Mouse (Mus musculus): Measurements from ENCODE around the gene Npy4r. TPM values are rescaled to one million over a fixed set of nuclear protein-coding genes. Genes with fewer than 3 reads are reported as not detected.

The Npy4r gene
- polyA plus RNA-seq, 1 experiment, result 1.1 TPM

DNA sequence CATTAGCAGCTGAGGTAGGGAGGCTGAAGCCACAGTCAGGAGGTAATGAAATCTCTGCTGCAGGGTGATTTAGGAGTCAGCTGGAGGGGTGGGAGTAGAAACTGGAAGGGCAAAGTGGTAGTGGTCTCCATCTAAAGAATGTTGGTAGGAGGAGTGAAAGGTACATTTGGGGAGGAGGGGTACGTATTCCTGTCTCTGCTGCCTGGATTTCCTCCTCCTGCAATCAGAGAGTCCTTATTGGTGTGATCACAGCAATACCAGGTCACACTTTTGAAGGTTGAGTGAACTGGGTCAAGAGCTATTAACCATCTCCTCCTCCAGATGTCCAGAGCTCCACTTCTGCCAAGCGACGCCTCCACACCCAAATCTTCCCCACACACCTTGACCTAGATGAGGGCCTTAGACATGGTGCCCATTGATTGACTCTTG lies 31.4 kb downstream of the Npy4r start:
- 90% methylated on average over 3 of the region's 3 CpGs for WGBS
- no peak for DNase-seq (ENCODE audit: low read depth, low spot score)

- 67% methylated on average over 12 of the region's 12 CpGs for WGBS
Measured at GRCm38 (mm10) chr14:34120016-34120910, 32.0 kb downstream of the Npy4r start.

DNA sequence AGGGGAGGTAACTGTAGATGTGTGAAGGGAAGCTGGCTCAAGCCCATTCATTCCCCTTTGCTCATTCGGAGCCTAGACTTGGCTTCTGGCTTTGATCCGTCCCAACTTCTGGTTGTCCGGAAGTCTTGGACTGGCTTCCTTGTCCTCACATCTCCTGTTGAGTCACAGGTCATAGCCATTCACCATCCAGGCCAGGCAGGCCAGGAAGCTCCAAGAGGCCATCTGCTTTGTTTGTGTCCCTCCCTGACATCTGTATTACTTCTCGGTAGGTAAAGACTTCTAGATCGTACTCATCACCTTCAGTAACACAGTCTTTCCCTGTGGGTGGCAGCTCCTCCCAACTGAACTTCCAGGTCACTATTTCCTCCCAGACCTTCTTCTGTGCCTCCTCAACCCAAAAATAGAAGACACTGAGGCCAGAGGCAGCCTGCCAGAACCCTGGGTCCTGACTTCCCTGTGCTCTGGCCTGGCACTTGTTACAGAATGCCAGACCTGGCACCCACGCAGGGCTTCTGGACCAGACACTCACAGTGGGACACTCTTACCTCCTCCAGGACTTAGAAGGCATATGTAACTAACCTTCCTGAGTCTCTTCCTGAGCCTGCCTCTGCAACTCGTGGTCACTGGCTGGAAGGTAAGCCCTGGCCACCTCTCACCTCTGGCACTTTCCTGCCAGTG lies 33.1 kb downstream of the Npy4r start:
- WGBS, result 64% methylated on average over 7 of the region's 7 CpGs
- no peak for DNase-seq (ENCODE audit: low read depth, low spot score)

More at GRCm38 (mm10) chr14:34120016-34120910, 32.0 kb downstream of the Npy4r start:
- no peak for DNase-seq (ENCODE audit: low read depth, low spot score)

GRCm38 (mm10) chr14:34114311-34114710 lies 38.0 kb downstream of the Npy4r start:
- no peak for DNase-seq (ENCODE audit: low read depth, low spot score)
- WGBS, result 73% methylated on average over 4 of the region's 4 CpGs

DNA sequence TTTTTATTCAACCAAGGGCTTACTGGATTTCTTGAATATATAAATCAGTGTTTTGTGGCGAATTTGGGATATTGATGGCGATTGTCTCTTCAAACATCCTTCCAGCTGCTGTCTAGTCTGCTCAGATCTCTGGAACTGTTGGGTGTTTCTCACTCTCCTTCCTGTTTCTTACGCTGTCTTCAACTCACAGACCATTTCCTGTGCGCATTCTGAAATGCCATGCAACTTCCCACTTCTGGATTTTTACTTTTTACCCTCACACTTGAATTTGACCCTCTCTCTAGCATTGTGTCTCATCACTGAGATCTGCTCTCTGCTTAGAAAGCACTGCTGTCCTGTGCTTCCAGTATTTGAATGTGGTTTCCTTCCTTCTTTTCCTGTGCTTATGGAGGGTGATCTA lies 44.7 kb downstream of the Npy4r start:
- WGBS, result 61% methylated on average over 4 of the region's 4 CpGs
- DNase-seq (ENCODE audit: low read depth, low spot score), result no peak

- 56% methylated on average over 12 of the region's 12 CpGs for WGBS
- DNase-seq (ENCODE audit: low read depth, low spot score), result no peak
Measured at GRCm38 (mm10) chr14:34106389-34107062, 45.8 kb downstream of the Npy4r start.

DNA sequence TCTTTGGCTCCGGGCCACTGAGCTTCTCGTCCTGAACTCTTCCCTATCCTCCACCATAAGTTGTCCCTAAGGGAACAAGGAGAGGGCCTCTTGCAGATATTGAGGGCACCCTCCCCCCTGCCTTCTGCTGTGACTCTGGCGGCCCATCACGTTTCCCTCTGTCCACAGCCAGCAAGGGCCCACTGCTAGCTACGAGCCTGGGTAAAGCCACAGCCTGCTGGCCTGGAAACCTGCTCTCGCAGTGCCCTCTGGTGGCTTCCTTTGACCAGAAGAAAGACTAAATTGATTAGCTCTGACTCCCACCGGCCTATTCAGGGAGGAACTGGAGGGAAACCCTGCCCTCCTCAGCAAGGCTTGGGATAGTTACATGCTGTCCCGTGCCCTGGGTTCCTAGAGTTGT lies 47.4 kb downstream of the Npy4r start:
- DNase-seq (ENCODE audit: low read depth, low spot score), result peak; percentile 35

GRCm38 (mm10) chr14:34103855-34104254 lies 48.4 kb downstream of the Npy4r start:
- WGBS, result 78% methylated on average over 3 of the region's 3 CpGs
- DNase-seq (ENCODE audit: low read depth, low spot score), result no peak

More for the DNA sequence above, 47.4 kb downstream of the Npy4r start:
- WGBS, result 13% methylated on average over 8 of the region's 8 CpGs

DNA sequence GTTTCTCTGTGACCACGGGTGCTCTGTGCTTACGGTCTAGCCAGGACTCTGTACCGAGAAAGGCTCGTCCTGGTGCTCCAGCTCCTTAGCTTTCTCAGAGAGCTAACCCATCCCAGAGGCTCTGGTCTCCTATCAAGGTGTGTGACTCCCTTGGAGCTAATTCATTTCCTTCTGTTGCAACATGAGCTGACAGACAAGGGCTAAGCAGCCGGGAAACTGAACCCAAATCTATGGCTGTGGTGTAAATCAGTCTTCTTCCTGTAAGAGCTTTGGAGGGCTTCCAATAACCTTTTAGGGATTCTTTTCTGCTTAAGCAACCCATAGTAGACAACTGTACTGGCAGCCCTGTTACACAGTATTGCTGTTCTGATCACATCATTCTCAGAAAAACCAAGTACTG lies 49.7 kb downstream of the Npy4r start, which contains the start of gene A630023A22Rik:
Gene A630023A22Rik, minus strand, starts transcription at position 154 of the 400 bp plus-strand sequence.
- no peak for DNase-seq (ENCODE audit: low read depth, low spot score)
- 40% methylated on average over 5 of the region's 5 CpGs for WGBS

DNA sequence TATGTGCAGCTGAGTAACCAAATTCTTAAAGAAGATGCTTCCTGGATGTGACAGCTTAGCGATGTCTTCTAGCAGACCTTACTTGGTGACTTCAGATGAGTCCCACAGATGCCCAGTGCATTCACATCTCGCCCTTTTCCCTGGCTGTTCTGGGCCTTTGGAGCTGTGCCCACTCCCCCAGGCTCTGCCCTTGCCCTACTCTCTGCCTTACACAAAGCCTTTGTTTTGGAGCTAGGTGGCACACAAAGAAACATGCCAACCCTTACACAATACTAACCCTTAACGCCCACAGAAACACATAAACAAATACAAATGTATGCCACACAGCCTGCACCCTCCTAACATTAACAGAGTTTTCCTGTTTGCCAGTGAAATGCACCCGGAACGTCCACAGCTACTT lies 56.1 kb downstream of the Npy4r start:
- WGBS, result 74% methylated on average over 5 of the region's 5 CpGs
- no peak for DNase-seq (ENCODE audit: low read depth, low spot score)

Other genes starting within 250 kb of the Npy4r start
- 1.1 and 1.9 TPM in 2 replicates for gene Gdf10, start 228.9 kb downstream of the Npy4r start, polyA plus RNA-seq (2012; rRNA removed)
- gene Gdf2, start 211.4 kb downstream of the Npy4r start, polyA plus RNA-seq (2012; rRNA removed), result not detected in 2 replicates
- gene Rbp3, start 198.5 kb downstream of the Npy4r start, polyA plus RNA-seq (2012; rRNA removed), result not detected in 2 replicates
- not detected in 2 replicates for gene Zfp488, start 173.7 kb downstream of the Npy4r start, polyA plus RNA-seq (2012; rRNA removed)
- not detected in 2 replicates for gene Gm30083, start 137.3 kb downstream of the Npy4r start, polyA plus RNA-seq (2012; rRNA removed)
- gene Gm5460, start 135.7 kb downstream of the Npy4r start, polyA plus RNA-seq (2012; rRNA removed), result not detected in 2 replicates
- not detected in 2 replicates for gene Antxrl, start 99.8 kb downstream of the Npy4r start, polyA plus RNA-seq (2012; rRNA removed)
- 0.49 and 0.69 TPM in 2 replicates for gene Anxa8, start 66.5 kb downstream of the Npy4r start, polyA plus RNA-seq (2012; rRNA removed)
- not detected in 2 replicates for gene A630023A22Rik, start 49.7 kb downstream of the Npy4r start, polyA plus RNA-seq (2012; rRNA removed)
- 0.04 TPM in 2 replicates for gene Gprin2, start 49.2 kb upstream of the Npy4r start, polyA plus RNA-seq (2012; rRNA removed)
- gene Syt15, start 67.1 kb upstream of the Npy4r start, polyA plus RNA-seq (2012; rRNA removed), result 1.4 and 2.7 TPM in 2 replicates
- 0.87 and 1.3 TPM in 2 replicates for gene Shld2, start 158.0 kb upstream of the Npy4r start, polyA plus RNA-seq (2012; rRNA removed)
- 48.1 and 133 TPM in 2 replicates for gene Glud1, start 158.2 kb upstream of the Npy4r start, polyA plus RNA-seq (2012; rRNA removed)
- gene Fam25c, start 202.9 kb upstream of the Npy4r start, polyA plus RNA-seq (2012; rRNA removed), result not detected in 2 replicates
- gene Sncg, start 222.3 kb upstream of the Npy4r start, polyA plus RNA-seq (2012; rRNA removed), result 14.2 and 21.6 TPM in 2 replicates
- 3.7 and 6.0 TPM in 2 replicates for gene Mmrn2, start 223.0 kb upstream of the Npy4r start, polyA plus RNA-seq (2012; rRNA removed)